Mouse (Mus musculus): ENCODE data around the gene Srebf1.

The Srebf1 gene

DNA sequence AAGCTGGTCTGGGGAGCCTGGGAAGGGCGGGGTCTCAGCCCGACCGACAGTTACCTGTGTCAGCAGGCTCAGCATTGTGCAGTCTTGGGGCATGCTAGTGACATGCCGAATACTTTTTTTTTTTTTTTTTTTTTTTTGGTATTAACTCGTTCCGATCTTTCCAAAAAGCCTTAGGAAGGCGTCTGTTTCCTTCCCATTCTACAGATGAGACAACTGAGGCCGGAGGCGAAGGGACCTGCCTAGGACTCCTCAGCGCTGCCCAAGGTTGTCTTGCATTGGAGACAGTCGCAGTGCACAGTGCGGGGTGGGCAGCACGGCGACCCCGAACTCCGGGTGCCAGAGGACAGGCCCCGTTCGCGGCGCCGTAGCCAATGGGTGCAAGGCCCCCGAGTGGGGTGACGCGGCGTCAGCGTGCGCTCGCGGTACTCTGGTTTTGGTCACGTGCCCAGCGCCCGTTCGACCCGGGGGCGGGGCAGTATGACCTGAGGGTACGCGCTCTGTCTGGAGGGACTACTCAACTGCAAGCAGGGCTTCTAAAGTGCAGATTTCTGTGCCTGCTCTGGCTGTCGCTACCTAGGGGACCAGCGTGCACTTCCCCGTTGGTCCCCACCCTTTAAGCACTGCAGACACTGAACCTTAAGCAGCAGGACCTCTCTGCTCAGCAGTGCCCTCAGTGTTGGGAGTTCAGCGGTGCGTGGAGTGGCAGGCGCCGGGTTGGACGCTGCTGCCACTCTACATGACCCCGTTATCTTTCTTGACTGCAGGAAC lies at the start of gene Srebf1:
Srebf1 (minus strand) TSS at position 113 of the 768 bp plus-strand sequence.
- DNase-seq (ENCODE audit: low spot score in 2 of 2): peak; percentile 52 to 53

DNA sequence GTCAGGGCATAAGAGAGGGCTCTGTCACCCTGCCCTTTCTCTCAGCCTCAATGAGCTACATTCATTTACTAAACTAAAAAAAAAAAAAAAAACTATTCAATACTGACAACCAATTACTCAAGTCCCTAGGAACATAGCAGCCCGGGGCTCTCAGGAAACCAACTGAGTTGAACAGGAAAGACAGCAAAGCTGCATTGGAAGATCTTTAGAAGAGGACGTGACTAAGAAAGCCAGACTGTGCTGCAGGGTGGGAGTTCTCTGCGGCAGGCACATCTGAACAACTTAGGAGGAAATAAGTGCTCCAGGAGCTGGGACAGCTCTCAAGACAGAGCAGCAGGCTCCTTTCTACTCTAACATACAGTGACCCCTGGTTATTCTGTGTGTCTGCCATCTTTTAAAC lies 46.2 kb upstream of the Srebf1 start:
- no peak for DNase-seq (ENCODE audit: low spot score in 2 of 2)

DNA sequence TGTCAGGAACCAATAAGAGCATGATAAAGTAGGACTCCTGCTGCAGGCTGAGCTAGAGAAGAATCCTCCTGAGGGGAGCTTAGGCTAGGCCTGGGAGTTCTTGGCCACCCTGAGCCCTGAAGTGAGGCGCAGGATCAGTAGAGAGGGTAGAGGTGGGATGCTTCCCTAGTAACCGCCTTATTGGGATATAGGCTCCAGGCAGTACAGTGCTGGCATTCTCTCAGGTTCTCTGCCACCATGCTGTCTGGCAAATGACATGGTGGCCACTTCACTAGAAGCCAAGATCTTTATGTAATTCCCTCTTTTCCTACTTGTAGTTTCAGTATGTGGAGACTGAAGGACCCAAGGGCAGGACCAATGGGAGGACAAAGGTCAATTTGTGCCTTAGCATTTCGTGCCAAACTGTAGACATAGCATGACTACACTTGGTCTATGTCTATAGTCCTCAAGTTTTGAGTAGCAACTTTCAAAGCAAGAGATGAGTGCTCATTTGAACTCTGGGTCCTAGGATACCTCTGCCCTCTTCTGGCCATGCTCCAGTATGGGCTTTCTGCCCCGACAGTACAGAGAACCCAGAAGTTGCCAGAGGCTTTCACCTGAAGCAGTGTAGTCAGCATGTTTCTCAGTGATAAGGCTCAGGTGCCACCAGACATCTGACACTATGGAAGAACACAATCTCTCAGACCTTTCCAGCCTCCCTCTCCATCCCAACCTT lies 43.0 kb upstream of the Srebf1 start:
- no peak for DNase-seq (ENCODE audit: low spot score in 2 of 2)

DNA sequence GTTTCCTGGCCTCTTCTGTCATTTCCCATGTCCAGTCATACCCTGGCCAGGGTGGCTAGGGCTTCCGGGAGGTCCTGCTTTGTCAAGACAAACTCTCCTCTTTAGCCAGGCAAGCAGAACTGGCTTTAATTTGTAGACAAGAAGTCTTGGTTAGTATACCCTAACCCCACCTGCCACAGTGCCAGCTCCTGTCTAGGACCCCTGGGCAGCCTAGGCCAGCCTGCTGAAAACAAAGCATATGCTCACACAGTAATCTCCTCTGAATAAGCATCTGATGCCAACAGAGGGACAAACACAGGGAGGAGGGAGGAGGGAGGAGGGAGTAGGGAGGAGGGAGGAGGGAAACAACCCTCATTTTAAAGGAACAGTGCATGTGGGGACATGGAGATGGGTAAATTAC lies 42.3 kb upstream of the Srebf1 start:
- DNase-seq (ENCODE audit: low spot score in 2 of 2): no peak

DNA sequence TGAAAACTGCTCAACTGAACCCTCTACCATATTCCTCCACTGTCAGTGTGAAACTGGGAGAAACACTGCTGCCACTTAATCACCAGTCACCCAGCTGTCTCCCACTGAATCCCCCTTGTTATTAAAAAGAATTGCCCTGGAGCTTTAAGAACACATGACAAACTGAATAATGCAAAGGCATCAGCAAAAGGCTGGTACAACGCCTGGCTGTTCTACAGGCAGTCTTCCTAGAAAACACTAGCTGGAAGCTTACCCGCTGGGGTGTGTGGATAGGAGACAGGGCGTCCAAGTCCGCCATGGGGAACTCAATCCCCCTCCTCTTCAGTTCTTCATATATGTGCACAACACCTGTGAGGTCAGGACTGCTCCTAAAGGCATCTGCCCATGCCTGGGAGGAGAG lies 40.0 kb upstream of the Srebf1 start:
- DNase-seq (ENCODE audit: low spot score in 2 of 2): no peak

DNA sequence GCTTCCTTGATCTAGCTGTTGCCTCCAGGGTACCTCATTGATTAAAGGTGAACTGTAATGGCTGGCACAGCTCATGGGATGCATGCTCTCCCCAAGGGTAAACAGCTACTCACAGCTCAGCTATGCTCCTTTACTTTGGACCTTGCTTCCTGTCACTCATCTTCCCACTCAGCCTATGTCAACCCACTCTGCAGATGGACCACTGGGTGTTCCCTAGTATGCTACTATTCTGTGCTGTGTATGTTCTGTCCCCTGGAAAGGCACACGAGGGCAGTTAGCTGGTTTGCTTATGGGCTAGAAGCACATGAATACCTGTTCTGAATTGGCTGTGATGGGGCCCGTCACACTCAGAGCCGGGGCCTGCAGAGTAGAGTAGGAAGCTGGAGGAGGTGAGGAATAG lies 38.4 kb upstream of the Srebf1 start:
- DNase-seq (ENCODE audit: low spot score in 2 of 2): no peak

DNA sequence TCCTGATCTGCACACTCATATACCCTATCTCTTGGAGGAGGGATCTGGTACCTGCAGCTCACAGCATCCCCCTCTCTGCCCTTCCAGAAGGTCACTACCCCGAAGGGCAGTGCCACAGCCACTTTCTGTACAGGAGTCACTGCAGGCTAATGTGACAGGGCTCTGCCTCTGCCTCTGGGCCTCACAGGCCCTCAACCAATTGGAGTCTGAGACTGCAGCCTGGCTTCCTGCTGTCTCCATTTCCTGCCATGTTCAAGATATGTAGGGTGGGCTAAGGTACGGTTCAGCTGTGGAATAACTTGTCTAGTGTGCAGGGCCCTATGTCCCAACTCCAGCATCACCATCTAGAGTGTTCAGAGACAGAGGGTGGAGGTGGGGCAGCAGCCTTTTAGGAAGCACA lies 35.3 kb upstream of the Srebf1 start:
- DNase-seq (ENCODE audit: low spot score in 2 of 2): no peak

DNA sequence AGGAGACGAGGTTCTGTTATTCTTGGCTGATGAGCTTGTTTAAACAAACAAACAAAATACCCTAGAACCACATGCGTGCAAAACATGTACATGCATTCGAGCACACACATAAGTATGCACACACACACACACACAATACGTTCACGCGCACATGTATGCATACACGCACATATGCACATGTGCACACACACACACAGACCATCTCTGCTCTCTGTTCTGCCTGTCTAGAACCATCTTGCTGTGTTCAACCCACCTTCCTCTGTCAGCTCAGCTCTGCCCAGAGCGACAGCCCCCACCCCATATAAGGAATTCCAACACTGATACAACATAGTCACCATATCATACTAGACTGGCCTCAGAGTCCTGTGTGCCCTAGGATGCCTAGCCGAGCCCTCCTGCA lies 34.3 kb upstream of the Srebf1 start:
- DNase-seq (ENCODE audit: low spot score in 2 of 2): no peak

DNA sequence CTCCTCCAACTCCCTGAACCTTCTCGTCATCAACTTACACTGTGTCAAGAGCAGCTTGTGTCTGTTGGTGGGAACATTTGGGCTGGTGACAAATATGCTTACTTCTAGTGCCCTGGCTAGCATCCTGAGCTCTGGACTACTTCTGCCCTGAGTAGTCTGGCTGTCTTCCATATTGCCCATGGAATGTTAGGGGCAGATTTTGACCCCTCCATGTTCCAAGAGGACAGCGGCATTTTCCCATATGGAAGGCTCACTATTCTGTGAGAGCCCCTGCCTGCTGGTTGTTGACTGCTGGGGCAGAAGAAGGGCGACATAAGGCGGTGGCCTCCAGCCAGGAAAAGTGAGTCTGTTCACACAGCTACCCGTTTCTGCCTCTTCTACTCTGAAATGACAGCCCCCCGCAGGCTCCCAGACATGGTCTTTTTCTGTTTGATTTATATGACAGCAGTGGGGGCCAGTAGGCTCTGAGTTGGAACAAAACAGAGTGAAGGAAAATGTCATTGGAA lies 33.8 kb upstream of the Srebf1 start:
- no peak for DNase-seq (ENCODE audit: low spot score in 2 of 2)

DNA sequence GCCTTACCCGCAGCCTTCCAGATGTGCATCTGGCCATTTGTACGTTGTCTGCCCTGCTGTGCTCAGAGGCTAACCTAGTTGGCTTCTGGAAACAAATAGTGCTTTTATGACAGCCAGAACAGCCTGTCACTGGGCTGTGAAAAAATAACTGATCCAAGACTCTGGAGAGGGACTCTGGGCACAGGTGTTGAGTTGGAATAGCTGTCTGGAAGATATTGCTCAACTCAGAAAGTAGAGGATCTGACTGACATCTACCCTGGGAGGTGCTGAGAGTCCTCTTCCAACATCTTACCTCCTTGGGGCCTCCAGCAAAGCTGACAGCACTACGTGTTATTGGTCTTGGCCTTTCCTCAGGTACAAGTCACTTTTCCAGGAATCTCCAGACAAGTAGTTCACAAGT lies 33.3 kb upstream of the Srebf1 start:
- DNase-seq (ENCODE audit: low spot score in 2 of 2): no peak

DNA sequence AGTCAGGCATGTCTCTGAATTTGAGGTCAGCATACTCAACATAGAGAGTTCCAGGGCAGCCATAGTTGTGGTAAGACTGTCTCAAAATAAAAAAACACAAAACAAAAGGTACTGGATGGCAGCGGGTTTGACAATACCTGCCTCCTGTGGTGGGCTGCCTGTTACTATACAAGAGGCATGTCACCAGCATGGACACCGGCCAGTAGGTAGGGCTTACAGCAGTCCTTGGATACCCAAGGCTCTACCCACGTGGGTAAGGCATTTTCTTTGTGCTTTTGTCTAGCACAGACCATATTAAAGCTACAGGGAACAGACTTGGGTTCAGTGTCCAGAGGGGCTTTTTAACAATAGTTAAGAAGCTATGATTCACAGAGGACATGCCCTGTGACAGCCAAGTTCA lies 32.8 kb upstream of the Srebf1 start:
- DNase-seq (ENCODE audit: low spot score in 2 of 2): no peak

DNA sequence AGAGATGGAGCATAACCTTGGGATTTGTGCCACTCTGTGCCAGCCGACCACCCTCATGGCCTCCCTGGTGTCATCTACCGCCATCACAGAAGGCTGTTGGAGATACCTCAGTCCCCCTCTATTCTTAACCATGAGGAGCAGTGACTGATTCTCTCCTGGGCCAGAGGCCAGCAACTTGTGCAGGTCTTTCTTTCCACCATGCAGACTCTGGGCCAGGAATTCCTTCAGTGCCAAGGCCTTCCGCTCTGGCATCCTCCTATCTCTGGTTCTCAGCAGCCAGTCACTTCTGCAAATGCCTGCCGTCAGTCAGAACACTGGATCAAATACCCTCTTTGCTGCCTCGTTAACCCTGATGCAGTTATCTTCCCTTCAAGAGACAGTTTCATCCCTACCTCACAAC lies 31.9 kb upstream of the Srebf1 start:
- no peak for DNase-seq (ENCODE audit: low spot score in 2 of 2)

DNA sequence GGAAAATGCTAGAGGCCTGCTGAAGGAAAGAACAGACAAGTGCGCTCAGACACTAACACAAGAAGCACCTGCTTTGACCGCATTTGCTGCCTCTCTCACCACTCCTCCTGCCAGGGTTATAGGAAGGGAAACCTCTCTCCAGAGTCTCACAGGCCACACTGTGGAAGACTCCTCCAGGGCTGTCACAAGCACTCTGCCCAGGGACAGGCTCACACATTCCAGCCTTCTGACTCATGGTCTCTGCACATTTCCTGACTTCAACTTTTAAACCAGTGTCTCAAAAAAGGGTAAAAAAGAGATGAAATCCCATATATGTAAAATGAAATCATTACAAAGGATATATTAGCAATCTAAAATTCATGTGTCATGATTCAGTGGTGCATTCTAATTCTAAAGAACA lies 31.2 kb upstream of the Srebf1 start:
- no peak for DNase-seq (ENCODE audit: low spot score in 2 of 2)

DNA sequence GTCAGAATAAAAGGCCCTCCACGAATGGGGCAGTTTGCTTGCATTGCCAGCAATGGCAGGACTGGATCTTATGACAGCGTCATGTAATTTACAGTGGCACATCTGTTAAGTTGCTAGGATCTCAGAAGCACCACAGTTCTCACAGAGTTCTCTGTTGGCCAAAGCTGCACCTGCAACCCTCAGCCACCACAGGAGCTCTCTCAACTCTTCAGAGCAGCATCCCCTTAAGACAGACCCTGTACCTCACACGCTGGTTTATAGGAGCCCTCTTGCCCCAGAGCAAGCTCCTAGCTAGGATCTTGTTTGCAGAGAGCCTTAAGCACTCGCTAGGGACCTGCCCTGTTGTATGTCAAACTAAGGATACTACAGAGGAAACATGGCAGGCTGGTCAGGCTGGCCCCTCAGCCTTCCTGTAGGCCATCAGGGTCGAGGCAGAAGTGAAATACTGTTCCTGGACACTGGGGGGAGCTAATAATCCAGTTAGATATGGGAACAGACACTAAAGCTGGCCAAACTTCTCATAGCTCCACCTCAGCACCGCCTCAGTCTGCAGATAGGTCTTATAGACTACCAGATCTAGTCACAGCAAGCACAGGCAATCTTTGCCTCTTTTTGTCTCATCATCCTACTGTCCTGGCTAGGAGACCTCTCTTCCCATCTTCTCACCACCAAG lies 28.7 kb upstream of the Srebf1 start:
- no peak for DNase-seq (ENCODE audit: low spot score in 2 of 2)

DNA sequence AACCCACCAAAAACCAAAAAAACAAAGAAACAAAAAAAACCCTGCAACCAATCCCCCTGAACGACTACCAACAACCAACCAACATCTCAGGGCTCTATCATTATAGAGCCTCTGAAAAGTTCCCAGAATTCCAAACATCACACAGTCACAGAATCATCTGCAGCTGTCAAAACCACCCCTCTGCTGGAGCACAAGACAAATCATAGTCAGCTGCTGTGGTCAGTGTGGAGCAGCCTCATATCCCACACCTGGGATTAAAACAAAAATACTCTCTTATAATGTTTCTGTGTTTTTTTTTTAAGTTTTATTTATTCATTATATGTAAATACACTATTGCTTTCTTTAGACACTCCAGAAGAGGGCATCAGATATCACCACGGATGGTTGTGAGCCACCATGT lies 27.5 kb upstream of the Srebf1 start:
- DNase-seq (ENCODE audit: low spot score in 2 of 2): no peak

DNA sequence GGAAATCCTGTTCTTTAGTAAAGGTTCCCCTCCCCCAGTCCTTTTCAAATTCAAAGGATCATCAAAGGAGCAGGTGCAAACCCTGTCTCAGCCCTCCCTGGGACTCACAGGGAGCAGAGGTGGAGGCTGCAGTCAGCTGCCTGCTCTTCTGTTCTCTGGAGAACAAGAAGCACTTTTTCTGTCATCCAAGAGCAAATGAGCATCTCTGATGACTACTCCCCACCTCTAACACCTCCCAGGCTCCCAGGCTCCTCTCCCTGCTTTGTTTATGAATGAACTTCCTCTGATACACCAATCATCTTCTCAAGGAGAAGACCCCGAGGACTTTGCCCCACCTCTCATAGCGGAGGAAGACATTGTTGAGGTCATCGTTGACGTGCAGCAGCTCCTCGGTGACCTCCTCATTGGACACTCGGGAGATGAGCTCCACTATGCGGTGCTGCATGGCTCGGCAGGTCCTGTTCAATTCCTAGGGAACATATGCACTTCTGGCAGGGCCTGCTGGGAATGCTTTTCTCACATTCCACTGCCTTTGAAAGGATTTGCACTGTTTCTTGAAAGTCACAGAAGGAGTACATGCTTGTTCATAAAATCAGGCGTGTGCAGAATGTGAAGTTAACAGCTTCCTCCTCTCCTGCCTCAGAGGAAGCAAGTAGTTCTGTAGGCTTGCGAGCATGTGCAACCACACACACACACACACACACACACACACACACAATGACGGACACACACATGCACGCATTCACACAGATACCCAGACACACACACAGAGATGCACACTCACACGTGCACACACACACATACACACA lies 26.4 kb upstream of the Srebf1 start:
- no peak for DNase-seq (ENCODE audit: low spot score in 2 of 2)

DNA sequence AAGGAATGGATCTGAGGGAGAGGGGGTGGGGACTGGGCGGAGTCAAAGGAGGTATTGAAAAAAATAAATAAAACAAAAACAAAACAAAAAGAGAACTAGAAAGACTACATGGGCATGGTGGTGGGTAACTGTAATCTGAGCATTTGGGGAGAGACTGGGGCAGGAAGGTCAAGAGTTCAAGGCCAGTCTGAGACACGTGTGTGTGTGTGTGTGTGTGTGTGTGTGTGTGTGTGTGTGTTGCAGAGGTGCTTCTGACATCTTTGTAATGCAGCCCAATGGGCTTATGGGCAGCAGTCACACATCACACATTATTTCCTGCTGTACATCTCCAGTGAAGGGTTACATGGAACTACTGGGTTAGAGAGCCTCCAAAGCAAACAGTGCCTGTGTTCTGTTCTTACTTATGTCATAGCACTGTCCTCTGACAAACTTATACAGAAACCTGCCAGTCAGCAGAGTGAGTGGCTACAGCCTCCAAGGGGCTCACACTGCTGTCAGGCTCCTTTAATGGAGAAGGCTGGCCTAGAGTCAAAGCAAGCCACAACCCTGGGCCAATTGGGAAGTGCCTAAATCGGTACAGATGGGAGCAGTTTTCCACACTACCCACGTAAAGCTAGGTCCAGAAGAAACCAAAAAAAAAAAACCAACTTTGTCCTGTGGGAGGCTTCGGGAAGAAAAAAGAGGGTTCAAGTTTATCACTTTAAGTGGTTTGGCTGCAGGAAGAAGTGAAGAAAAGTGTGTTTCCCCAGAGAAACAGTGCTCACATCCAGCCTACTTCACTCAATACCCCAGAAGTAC lies 25.6 kb upstream of the Srebf1 start:
- no peak for DNase-seq (ENCODE audit: low spot score in 2 of 2)

DNA sequence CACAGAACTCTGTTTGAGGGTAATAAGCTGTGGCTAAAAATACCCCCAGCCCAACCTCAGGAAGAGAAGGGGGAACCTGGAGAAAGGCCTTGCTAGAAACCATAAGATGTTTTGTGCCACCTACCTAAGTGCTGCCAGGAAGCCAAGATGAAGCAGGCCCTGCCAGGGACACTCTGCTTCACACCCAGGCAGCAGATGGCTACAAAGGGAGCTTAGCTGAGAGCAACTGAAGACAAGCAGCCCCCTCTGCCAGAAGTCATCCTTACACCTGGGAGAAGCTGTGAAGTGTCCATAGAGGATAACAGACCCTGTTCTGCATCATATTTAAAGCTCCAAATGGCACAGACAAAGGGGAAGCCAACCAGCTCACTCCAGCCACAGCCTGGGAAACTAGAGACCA lies 23.7 kb upstream of the Srebf1 start:
- DNase-seq (ENCODE audit: low spot score in 2 of 2): peak in 1 of 2 experiments; percentile 57

DNA sequence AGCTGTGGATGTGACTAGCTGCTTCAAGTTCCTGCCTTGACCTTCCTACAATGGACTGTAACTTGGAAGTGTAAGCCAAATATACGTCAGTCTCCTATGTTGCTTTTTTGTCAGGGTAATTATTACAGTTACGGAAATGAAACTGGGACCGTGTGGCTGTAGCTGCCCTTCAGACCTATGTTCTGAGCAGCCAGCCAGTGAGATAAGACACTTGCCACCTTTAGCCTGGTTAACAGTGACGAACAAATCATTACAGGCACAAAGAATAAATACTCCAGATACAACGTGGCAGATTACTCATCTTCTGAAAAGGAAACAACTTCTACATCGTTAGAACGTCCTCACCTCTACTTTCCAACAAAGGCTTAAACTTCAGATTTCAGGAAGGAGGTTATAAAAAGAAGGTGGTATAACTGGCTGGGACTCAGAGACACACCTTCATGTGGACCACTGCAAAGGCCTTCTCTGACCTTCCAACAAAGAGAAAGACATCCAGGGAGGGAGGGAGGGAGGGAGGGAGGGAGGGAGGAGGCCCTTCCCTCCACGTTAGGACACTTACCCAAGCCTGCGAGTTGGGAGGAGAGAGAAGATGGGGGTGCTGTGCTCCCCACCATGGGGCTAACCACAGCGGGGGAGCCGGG lies 22.2 kb upstream of the Srebf1 start:
- no peak for DNase-seq (ENCODE audit: low spot score in 2 of 2)

DNA sequence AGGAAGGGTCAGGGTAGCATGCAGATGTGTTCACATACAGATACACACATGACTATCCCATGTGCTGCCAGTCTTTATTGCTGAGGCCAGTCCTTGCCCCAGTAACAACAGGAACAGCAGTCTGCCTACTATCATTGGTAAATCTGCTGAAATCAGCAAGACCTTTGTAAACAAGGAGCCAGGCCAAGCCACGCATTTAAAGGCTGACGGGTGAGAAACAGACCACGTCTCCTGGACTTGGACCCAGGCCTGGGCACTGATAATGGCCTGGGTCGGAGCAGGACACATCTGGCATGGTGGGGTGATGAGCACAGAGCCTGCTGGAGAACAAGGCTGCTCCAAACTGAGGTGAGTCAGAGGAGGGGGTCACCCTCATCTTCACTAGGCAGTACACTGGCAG lies 18.1 kb upstream of the Srebf1 start:
- DNase-seq (ENCODE audit: low spot score in 2 of 2): no peak

DNA sequence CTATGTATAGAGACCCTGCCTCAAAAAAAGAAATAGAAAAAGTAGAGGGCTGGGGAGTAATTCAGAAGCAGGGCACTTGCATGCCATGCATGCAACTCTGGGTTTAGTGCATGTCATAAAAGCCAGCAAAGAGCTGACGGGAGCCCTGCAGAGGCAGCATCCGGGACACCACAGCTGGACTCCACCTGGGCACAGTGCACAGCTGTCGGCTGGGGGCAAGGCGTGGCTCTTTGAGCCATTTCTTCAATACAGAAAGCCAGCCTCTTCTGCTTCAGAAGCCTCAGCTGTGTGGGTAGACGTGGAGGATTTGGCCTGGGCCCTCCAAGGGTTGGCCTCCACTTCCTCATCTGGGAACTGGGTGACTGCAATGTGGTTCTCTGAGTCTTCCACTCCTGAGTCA lies 13.0 kb upstream of the Srebf1 start:
- DNase-seq (ENCODE audit: low spot score in 2 of 2): no peak

Data from right cerebral cortex, postnatal 36 days (tissue).